Mouse (Mus musculus) small intestine, adult 10 weeks (tissue): ENCODE data around the gene Orc5. TPM values are rescaled to one million over a fixed set of nuclear protein-coding genes. Genes with fewer than 3 reads are reported as not detected.

Source experiments
- polyA plus RNA-seq: library from polyadenylated mRNA; stranded (reverse); fragments of 350-450 nt; fragmentation: Illumina TruSeq; extraction: RNeasy Lipid Tissue Mini Kit (QIAGEN cat#74804); gene quantifications from one replicate; pipeline ENCODE4 v1.2.3, GENCODE M21; 2014; ENCODE audit warnings: low replicate concordance

Gene Orc5
- polyA plus RNA-seq: 47.8 TPM

DNA sequence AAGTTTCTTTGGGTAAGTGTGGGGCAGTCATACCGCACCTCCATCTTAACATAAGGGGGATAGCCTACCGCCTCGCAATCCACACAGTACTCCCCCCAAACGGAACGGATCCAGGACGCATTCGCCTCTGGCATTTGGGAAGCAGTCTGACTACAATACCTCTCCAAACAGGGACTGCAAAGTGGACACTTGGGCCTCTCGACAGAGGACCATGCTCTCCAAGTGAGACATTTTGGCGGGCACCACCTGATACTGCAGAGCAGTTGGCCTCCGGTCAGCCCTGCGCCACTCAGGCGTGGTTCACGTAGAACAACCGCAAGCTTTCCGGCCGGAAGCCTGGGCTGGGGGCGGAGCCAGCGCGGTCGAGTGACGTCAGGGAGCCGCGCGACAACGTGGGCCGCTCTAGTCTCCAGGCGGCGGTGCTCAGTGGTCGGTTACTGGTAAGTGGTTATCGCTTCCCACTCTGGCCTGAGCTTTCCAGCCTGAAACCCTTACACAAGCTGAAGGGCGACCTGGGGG, at the start of gene Orc5:
Gene Orc5, minus strand, starts transcription at position 397 of the 519 bp plus-strand sequence.

Other genes starting within 250 kb of the Orc5 start
- gene Reln, start 205.7 kb downstream of the Orc5 start, polyA plus RNA-seq: 21.9 TPM
- gene Lhfpl3, start 195.6 kb upstream of the Orc5 start, polyA plus RNA-seq: 0.15 TPM